Mouse (Mus musculus) intestine, postnatal 0 days (tissue): ENCODE measurements around the gene Mcm3ap. TPM values are rescaled to one million over a fixed set of nuclear protein-coding genes. Genes with fewer than 3 reads are reported as not detected.

Experiments
- ATAC-seq: fragments of 200-750 bp; cut with Nextera tagmentation; 2 replicates; pipeline ENCODE4 v1.8.0; 2017; ENCODE audit warnings: mild to moderate bottlenecking, moderate TSS enrichment, moderate library complexity
- H3K27ac ChIP-seq: fragments of 300-500 bp; sonication (generic); 2 replicates; pipeline ENCODE4 v1.5.1; 2014; ENCODE audit warnings: mild to moderate bottlenecking, low read depth, low read length, moderate library complexity
- H3K27me3 ChIP-seq: fragments of 300-500 bp; sonication (generic); replicated peaks from 2 replicates; pipeline ENCODE4 v1.6.1; 2014; ENCODE audit warnings: low read length, mixed read lengths; ENCODE audit not compliant: control insufficient read depth, insufficient read depth
- H3K36me3 ChIP-seq: fragments of 300-500 bp; sonication (generic); 2 replicates; pipeline ENCODE4 v1.6.1; 2014; ENCODE audit warnings: mild to moderate bottlenecking, moderate library complexity; ENCODE audit not compliant: control insufficient read depth, insufficient read depth
- H3K4me1 ChIP-seq: fragments of 300-500 bp; sonication (generic); replicated peaks from 2 replicates; pipeline ENCODE4 v1.6.1; 2014; ENCODE audit warnings: antibody characterized with exemption, low read length, mixed read lengths; ENCODE audit not compliant: control insufficient read depth, insufficient read depth
- H3K4me2 ChIP-seq: fragments of 300-500 bp; sonication (generic); replicated peaks from 2 replicates; pipeline ENCODE4 v1.6.1; 2014; ENCODE audit warnings: low read depth, mild to moderate bottlenecking, moderate library complexity
- H3K4me3 ChIP-seq: fragments of 300-500 bp; sonication (generic); 2 replicates; pipeline ENCODE4 v1.5.1; 2014; ENCODE audit warnings: low read depth, low read length
- H3K9ac ChIP-seq: fragments of 300-500 bp; sonication (generic); 2 replicates; pipeline ENCODE4 v1.6.1; 2014; ENCODE audit warnings: mild to moderate bottlenecking, low read depth, low read length
- H3K9me3 ChIP-seq: fragments of 300-500 bp; sonication (generic); 2 replicates; pipeline ENCODE4 v1.6.1; 2016; ENCODE audit warnings: mixed run types; ENCODE audit not compliant: control insufficient read depth
- CTCF ChIP-seq: sonication (generic); IDR thresholded peaks from 2 replicates; pipeline ENCODE4 v1.5.1; 2016; ENCODE audit warnings: low read depth, mild to moderate bottlenecking, control low read depth, antibody characterized with exemption, moderate library complexity
- WGBS: fragments of 180-500 bp; shearing (Covaris S2); extraction: QIAGEN DNeasy Blood & Tissue Kit; methylation state at CpG from one replicate; pipeline ENCODE4 v1.1.7; 2014; 5-methylcytosine and 5-hydroxymethylcytosine counted together
- polyA plus RNA-seq: library from polyadenylated mRNA; unstranded; fragments of >200 nt; fragmentation: Nextera tagmentation; extraction: Ambion mirVana; gene quantifications from 2 replicates; pipeline ENCODE4 v1.2.1, GENCODE M21; 2015

The Mcm3ap gene
- polyA plus RNA-seq, 1 experiment from 2014 or later = 22.5 TPM

GRCm38 (mm10) chr10:76442178-76443088 is 26.3 kb upstream of the Mcm3ap start, which contains the start of gene Pcnt:
Gene Pcnt (minus strand): TSS chr10:76442786.
- H3K9ac ChIP-seq = peak within 1 kb of the TSS; percentile 76
- peak within 1 kb of the TSS; percentile 94 for H3K4me3 ChIP-seq
- H3K27me3 ChIP-seq = no peaks in the 10 kb centered on the region
- peaks cover 4% of the 10 kb centered on the region; the same call in 1 of the 2 replicates for H3K4me1 ChIP-seq
- H3K27ac ChIP-seq = peak within 1 kb of the TSS; percentile 97
- H3K36me3 ChIP-seq = peaks cover 23% of the 10 kb centered on the region
- under 1% methylated on average over 77 of the region's 78 CpGs for WGBS
- H3K9me3 ChIP-seq = no peaks in the 10 kb centered on the region
- peak; percentile 98 for ATAC-seq
- H3K4me2 ChIP-seq = peak within 1 kb of the TSS; percentile 83
- TF ChIP-seq CTCF = peak; percentile 90

DNA sequence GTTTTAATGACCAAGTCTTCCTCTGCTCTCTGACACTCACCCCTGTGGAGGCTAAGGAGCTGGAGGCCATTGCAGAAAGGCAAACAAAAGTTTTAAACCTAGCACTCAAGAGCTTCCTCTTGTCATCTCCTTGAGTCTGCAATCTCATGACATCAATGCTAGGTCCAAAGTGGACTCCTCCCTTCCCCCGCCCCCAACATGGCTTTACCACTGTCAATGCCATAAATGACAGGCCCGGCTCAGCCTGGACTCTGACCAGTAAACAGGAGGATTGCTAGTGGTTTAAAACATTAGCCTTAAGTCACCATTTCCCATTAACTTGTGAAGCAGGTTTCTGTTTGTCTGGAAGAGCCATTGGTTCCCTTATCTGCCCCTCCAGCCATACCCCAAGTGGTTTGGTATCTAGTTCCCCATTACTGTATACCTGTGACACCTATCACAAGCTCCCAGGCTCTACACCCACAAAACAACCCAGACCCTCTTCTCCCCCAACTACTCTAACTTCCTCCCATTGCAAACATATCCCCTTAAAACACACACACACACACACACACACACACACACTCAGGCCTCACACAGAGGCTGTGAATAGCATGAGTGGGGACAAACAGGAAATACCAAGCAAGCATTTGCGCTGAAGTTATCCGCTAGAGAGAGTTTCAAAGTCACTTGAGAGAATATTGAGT is 22.6 kb upstream of the Mcm3ap start:
- ATAC-seq = peak; percentile 38
- WGBS = 51% methylated on average over 4 of the region's 4 CpGs
- Histone ChIP-seq H3K36me3 (no peaks in the 10 kb centered on the region), H3K4me2 (no peak overlapping the region), H3K4me1 (peaks cover 4% of the 10 kb centered on the region; the same call in 1 of the 2 replicates), H3K27ac (peak overlapping the region; percentile 70), H3K9me3 (no peaks in the 10 kb centered on the region), H3K27me3 (no peaks in the 10 kb centered on the region), H3K4me3 (no peak overlapping the region), H3K9ac (no peak overlapping the region)
- TF ChIP-seq CTCF = no peak

- no peak for TF ChIP-seq CTCF
- H3K27me3 ChIP-seq = no peaks in the 10 kb centered on the region
- peaks cover 4% of the 10 kb centered on the region; the same call in 1 of the 2 replicates for H3K4me1 ChIP-seq
- no peak overlapping the region for H3K4me3 ChIP-seq
- WGBS = 72% methylated on average over 15 of the region's 15 CpGs
- no peak for ATAC-seq
- H3K4me2 ChIP-seq = no peak overlapping the region
- H3K9ac ChIP-seq = no peak overlapping the region
- no peaks in the 10 kb centered on the region for H3K9me3 ChIP-seq
- H3K36me3 ChIP-seq = no peaks in the 10 kb centered on the region
- no peak overlapping the region for H3K27ac ChIP-seq
These were observed 21.1 kb upstream of the Mcm3ap start for GRCm38 (mm10) chr10:76447406-76448229.

GRCm38 (mm10) chr10:76448851-76449250 is 19.9 kb upstream of the Mcm3ap start, which contains the start of gene 2610028H24Rik:
Gene 2610028H24Rik (plus strand): TSS chr10:76449081.
- H3K4me1 ChIP-seq = peaks cover under 1% of the 10 kb centered on the region; the same call in 1 of the 2 replicates
- no peak for ATAC-seq
- no peaks in the 10 kb centered on the region for H3K36me3 ChIP-seq
- H3K9ac ChIP-seq = no peak within 1 kb of the TSS
- H3K4me2 ChIP-seq = no peak within 1 kb of the TSS
- no peak within 1 kb of the TSS for H3K27ac ChIP-seq
- no peaks in the 10 kb centered on the region for H3K27me3 ChIP-seq
- H3K4me3 ChIP-seq = no peak within 1 kb of the TSS
- TF ChIP-seq CTCF = no peak
- H3K9me3 ChIP-seq = no peaks in the 10 kb centered on the region
- WGBS = 59% methylated on average over 5 of the region's 5 CpGs

DNA sequence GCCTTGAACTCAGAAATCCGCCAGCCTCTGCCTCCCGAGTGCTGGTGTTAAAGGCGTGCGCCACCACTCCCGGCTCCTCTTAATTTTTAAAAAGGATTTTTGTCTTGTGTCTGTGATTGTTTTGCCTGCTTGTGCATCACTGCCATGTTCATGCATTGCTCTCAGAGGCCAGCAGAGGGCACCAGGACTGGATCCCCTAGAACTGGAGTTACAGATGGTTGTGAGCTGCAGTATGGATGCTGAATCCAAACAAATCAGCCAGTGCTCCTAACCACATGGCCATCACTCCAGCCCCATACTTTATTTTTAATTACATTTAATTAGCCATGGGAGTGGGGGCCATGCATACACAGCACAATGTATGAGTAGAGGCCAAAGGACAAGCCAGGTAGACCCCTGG is 13.4 kb upstream of the Mcm3ap start:
- H3K27me3 ChIP-seq = no peaks in the 10 kb centered on the region
- H3K27ac ChIP-seq = no peak overlapping the region
- no peak overlapping the region for H3K4me2 ChIP-seq
- peak; percentile 82 for TF ChIP-seq CTCF
- no peaks in the 10 kb centered on the region for H3K4me1 ChIP-seq
- H3K36me3 ChIP-seq = no peaks in the 10 kb centered on the region
- H3K9me3 ChIP-seq = no peaks in the 10 kb centered on the region
- no peak overlapping the region for H3K9ac ChIP-seq
- 40% methylated on average over 5 of the region's 5 CpGs for WGBS
- ATAC-seq = no peak
- no peak overlapping the region for H3K4me3 ChIP-seq
